Mouse (Mus musculus) hindbrain, embryonic 14.5 days (tissue): ENCODE measurements around the gene Slc5a11. TPM values are rescaled to one million over a fixed set of nuclear protein-coding genes. Genes with fewer than 3 reads are reported as not detected.

ENCODE experiments used
- ATAC-seq: fragments of 200-750 bp; cut with Nextera tagmentation; 2 replicates; pipeline ENCODE4 v1.8.0; 2017; ENCODE audit warnings: moderate number of reproducible peaks, mild to moderate bottlenecking, moderate TSS enrichment, moderate library complexity; ENCODE audit not compliant: low FRiP score
- DNase-seq: peaks from one replicate; pipeline ENCODE4 v3.0.0-alpha.2; 2015; ENCODE audit warnings: low spot score
- H3K27ac ChIP-seq: fragments of 300-500 bp; sonication (generic); 2 replicates; pipeline ENCODE4 v1.5.1; 2014; ENCODE audit warnings: mild to moderate bottlenecking, moderate library complexity
- H3K27me3 ChIP-seq: fragments of 300-500 bp; sonication (generic); 2 replicates; pipeline ENCODE4 v1.6.1; 2014; ENCODE audit warnings: mild to moderate bottlenecking, low read length, mixed read lengths; ENCODE audit not compliant: control insufficient read depth, insufficient read depth
- H3K36me3 ChIP-seq: fragments of 300-500 bp; sonication (generic); replicated peaks from 2 replicates; pipeline ENCODE4 v1.6.1; 2014; ENCODE audit not compliant: control insufficient read depth, insufficient read depth
- H3K4me1 ChIP-seq: fragments of 300-500 bp; sonication (generic); replicated peaks from 2 replicates; pipeline ENCODE4 v1.6.1; 2014; ENCODE audit warnings: antibody characterized with exemption, low read length, mixed read lengths; ENCODE audit not compliant: control insufficient read depth, insufficient read depth
- H3K4me2 ChIP-seq: fragments of 300-500 bp; sonication (generic); replicated peaks from 2 replicates; pipeline ENCODE4 v1.6.1; 2014; ENCODE audit warnings: mild to moderate bottlenecking, moderate library complexity
- H3K4me3 ChIP-seq: fragments of 300-500 bp; sonication (generic); replicated peaks from 2 replicates; pipeline ENCODE4 v1.5.1; 2014; ENCODE audit warnings: mild to moderate bottlenecking, low read length
- H3K9ac ChIP-seq: fragments of 300-500 bp; sonication (generic); 2 replicates; pipeline ENCODE4 v1.6.1; 2014
- H3K9me3 ChIP-seq: fragments of 300-500 bp; sonication (generic); 2 replicates; pipeline ENCODE4 v1.6.1; 2016; ENCODE audit warnings: low read length; ENCODE audit not compliant: control insufficient read depth
- WGBS: fragments of 180-500 bp; shearing (Covaris S2); extraction: QIAGEN DNeasy Blood & Tissue Kit; methylation state at CpG from one replicate; pipeline ENCODE4 v1.1.7; 2014; 5-methylcytosine and 5-hydroxymethylcytosine counted together
- polyA plus RNA-seq: library from polyadenylated mRNA; unstranded; fragments of >200 nt; fragmentation: Nextera tagmentation; extraction: Ambion mirVana; gene quantifications from 2 replicates; pipeline ENCODE4 v1.2.1, GENCODE M21; 2014

The Slc5a11 gene
- polyA plus RNA-seq, 1 experiment from 2014 or later = not detected

- H3K9me3 ChIP-seq = no peaks in the 10 kb centered on the region
- no peak overlapping the region for H3K27ac ChIP-seq
- no peak for ATAC-seq
- no peaks in the 10 kb centered on the region for H3K27me3 ChIP-seq
- no peak overlapping the region for H3K4me3 ChIP-seq
- no peak for DNase-seq
- H3K4me1 ChIP-seq = no peaks in the 10 kb centered on the region
- 85% methylated on average over 2 of the region's 2 CpGs for WGBS
- H3K9ac ChIP-seq = no peak overlapping the region
- no peak overlapping the region for H3K4me2 ChIP-seq
- H3K36me3 ChIP-seq = no peaks in the 10 kb centered on the region
These were observed 6.0 kb downstream of the Slc5a11 start for GRCm38 (mm10) chr7:123220633-123220942.

DNA sequence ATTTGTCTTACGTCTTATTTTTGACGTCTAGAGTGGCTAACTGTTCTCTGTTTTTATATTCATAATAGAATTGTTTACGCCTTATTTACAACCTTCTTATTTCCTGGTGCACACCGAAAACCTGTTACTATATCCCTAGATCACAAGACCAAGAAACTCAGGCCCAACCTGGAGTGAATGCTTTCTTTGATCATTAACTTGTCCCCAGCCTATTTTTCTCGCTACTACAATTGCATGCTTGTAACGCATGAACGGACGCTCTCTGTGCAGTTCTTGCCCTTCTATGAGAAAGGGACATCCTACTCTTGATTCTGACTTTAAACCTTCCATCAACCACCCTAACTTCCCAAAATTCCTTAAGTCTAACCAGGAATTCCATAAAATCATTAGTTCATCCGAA, 9.5 kb downstream of the Slc5a11 start:
- H3K36me3 ChIP-seq = no peaks in the 10 kb centered on the region
- no peak overlapping the region for H3K27ac ChIP-seq
- H3K27me3 ChIP-seq = no peaks in the 10 kb centered on the region
- no peak overlapping the region for H3K4me2 ChIP-seq
- no peaks in the 10 kb centered on the region for H3K4me1 ChIP-seq
- H3K9me3 ChIP-seq = no peaks in the 10 kb centered on the region
- ATAC-seq (no peak), DNase-seq (no peak)
- H3K9ac ChIP-seq = no peak overlapping the region
- WGBS = 73% methylated on average over 9 of the region's 9 CpGs
- no peak overlapping the region for H3K4me3 ChIP-seq

DNA sequence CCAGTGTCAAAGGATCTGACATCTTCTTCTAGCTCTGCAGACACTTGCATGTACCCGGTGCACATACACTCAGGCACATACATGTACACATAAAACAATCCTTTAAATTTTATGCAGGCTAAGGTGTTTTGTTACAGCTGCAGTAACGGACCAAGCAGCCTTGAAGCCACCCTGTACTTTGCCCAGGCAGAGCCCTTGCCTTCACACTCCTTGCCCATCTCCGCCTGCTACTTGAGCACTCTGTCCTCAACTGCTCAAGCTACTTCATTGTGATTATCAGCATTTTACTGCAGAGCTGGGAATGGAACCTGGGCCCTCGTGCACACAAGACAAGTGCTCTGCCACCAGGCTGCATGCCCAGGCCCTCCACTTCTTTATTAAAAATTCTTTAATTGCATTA, 10.6 kb downstream of the Slc5a11 start:
- ATAC-seq = no peak
- 89% methylated on average over 4 of the region's 4 CpGs for WGBS

GRCm38 (mm10) chr7:123235449-123235848, 20.9 kb downstream of the Slc5a11 start:
- 29% methylated on average over 4 of the region's 4 CpGs for WGBS
- Histone ChIP-seq H3K4me3 (no peak overlapping the region), H3K9ac (no peak overlapping the region), H3K4me1 (peaks cover 9% of the 10 kb centered on the region; the same call in 1 of the 2 replicates), H3K4me2 (no peak overlapping the region), H3K27me3 (no peaks in the 10 kb centered on the region), H3K27ac (no peak overlapping the region), H3K36me3 (no peaks in the 10 kb centered on the region), H3K9me3 (no peaks in the 10 kb centered on the region)
- DNase-seq (no peak), ATAC-seq (no peak)

More for the DNA sequence above, 10.6 kb downstream of the Slc5a11 start:
- no peak overlapping the region for H3K4me3 ChIP-seq
- no peak overlapping the region for H3K4me2 ChIP-seq
- H3K27ac ChIP-seq = no peak overlapping the region
- no peaks in the 10 kb centered on the region for H3K27me3 ChIP-seq
- H3K9me3 ChIP-seq = no peaks in the 10 kb centered on the region
- H3K9ac ChIP-seq = no peak overlapping the region
- DNase-seq = no peak
- H3K36me3 ChIP-seq = no peaks in the 10 kb centered on the region
- H3K4me1 ChIP-seq = no peaks in the 10 kb centered on the region

DNA sequence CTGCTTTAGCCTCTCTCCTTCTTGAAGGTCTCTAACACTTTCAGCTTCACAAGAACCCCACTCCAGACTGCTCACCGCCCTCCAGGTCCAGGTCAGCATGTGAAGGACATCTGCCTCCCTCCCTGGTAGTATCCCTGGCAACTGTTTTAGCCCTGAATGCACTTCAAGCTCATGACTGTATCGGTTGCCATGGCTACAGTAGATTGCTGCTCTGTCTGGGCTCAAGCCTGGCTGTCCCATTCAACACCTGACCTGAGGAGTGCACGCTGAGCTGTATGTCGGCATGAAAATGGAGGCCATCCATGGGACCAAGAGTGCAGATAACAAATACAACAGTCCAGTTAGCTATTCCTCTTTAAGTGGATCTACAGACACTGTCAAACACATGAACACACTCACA, 24.0 kb downstream of the Slc5a11 start:
- Histone ChIP-seq H3K36me3 (no peaks in the 10 kb centered on the region), H3K4me3 (no peak overlapping the region), H3K9ac (no peak overlapping the region), H3K27ac (no peak overlapping the region; the same call in 1 of the 2 replicates), H3K4me2 (no peak overlapping the region), H3K9me3 (no peaks in the 10 kb centered on the region), H3K4me1 (peaks cover 9% of the 10 kb centered on the region; the same call in 1 of the 2 replicates), H3K27me3 (no peaks in the 10 kb centered on the region)
- DNase-seq = no peak
- 52% methylated on average over 4 of the region's 4 CpGs for whole genome bisulfite sequencing
- peak; percentile 68 for ATAC-seq

GRCm38 (mm10) chr7:123240064-123240463, 25.5 kb downstream of the Slc5a11 start:
- Histone ChIP-seq H3K36me3 (no peaks in the 10 kb centered on the region), H3K4me2 (no peak overlapping the region), H3K27ac (no peak overlapping the region), H3K9ac (no peak overlapping the region), H3K27me3 (no peaks in the 10 kb centered on the region), H3K4me1 (peaks cover 9% of the 10 kb centered on the region; the same call in 1 of the 2 replicates), H3K9me3 (no peaks in the 10 kb centered on the region), H3K4me3 (no peak overlapping the region)
- WGBS = 73% methylated on average over 6 of the region's 6 CpGs
- no peak for ATAC-seq
- no peak for DNase-seq

- Histone ChIP-seq H3K4me3 (no peak overlapping the region), H3K27ac (no peak overlapping the region), H3K9me3 (no peaks in the 10 kb centered on the region), H3K36me3 (no peaks in the 10 kb centered on the region), H3K4me2 (no peak overlapping the region), H3K9ac (no peak overlapping the region), H3K27me3 (no peaks in the 10 kb centered on the region), H3K4me1 (peaks cover 9% of the 10 kb centered on the region; the same call in 1 of the 2 replicates)
- WGBS = 91% methylated on average over 7 of the region's 7 CpGs
- DNase-seq (no peak), ATAC-seq (no peak)
These were observed 27.7 kb downstream of the Slc5a11 start for GRCm38 (mm10) chr7:123242241-123242640.

DNA sequence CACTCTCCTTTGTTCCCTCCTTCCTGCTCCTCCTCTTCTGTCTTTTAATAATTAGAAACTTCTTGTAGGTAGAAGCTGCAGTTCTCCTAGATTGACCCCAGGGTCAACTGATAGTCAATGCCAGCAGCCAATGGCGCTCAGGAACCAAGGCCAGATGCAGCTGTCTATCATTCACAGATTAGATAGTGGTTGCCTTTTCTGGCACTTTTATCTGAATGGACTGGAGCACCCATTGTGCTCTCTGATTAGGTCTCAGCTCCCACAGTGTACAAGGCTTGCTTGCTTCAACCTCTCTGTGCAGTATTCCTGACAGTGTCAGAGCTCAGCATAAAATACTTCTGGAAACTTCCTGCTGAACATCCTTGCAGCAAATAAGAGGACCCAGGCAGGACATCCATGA, 30.3 kb downstream of the Slc5a11 start:
- H3K36me3 ChIP-seq = no peaks in the 10 kb centered on the region
- ATAC-seq = no peak
- no peaks in the 10 kb centered on the region for H3K9me3 ChIP-seq
- no peak overlapping the region for H3K4me2 ChIP-seq
- WGBS = 74% methylated on average over 1 of the region's 1 CpGs
- H3K27ac ChIP-seq = no peak overlapping the region
- H3K4me3 ChIP-seq = no peak overlapping the region
- DNase-seq = no peak
- H3K9ac ChIP-seq = no peak overlapping the region
- H3K4me1 ChIP-seq = no peaks in the 10 kb centered on the region
- no peaks in the 10 kb centered on the region for H3K27me3 ChIP-seq

- no peak for ATAC-seq
- Histone ChIP-seq H3K9me3 (no peaks in the 10 kb centered on the region), H3K9ac (no peak overlapping the region), H3K27me3 (no peaks in the 10 kb centered on the region), H3K4me2 (no peak overlapping the region), H3K27ac (no peak overlapping the region), H3K36me3 (no peaks in the 10 kb centered on the region), H3K4me1 (no peaks in the 10 kb centered on the region), H3K4me3 (no peak overlapping the region)
- DNase-seq = no peak
- 63% methylated on average over 4 of the region's 4 CpGs for WGBS
These were observed 32.0 kb downstream of the Slc5a11 start for GRCm38 (mm10) chr7:123246504-123247084.

DNA sequence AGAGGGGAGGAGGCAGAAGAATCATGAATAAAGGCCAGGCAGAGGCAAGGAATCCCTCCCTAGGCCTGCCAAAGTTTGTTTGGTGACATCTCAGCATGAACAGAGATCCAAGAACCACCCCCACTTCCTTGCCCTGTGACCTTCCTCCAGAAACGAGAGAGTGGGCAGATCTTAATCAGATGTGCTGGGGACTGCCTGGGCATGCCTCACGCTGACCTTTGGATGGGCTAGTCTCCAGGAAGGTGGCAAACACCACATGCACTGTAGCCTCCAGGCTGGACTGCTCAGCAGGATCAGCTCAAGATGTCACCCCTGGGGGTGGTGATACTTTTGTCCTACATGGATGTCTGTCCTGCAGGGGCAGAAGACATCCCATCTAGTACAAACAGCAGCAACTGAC, 33.6 kb downstream of the Slc5a11 start:
- WGBS = 57% methylated on average over 2 of the region's 2 CpGs
- no peaks in the 10 kb centered on the region for H3K36me3 ChIP-seq
- no peak overlapping the region for H3K4me2 ChIP-seq
- DNase-seq (no peak), ATAC-seq (no peak)
- H3K4me1 ChIP-seq = 0 out of 2 replicates have a peak, but pooled peaks cover under 1% of the 10 kb centered on the region
- no peaks in the 10 kb centered on the region for H3K27me3 ChIP-seq
- no peak overlapping the region for H3K4me3 ChIP-seq
- H3K27ac ChIP-seq = no peak overlapping the region
- H3K9me3 ChIP-seq = no peaks in the 10 kb centered on the region
- no peak overlapping the region for H3K9ac ChIP-seq
